Mouse (Mus musculus) small intestine, adult 2 months (tissue): ENCODE measurements around the gene Krt16. TPM values are rescaled to one million over a fixed set of nuclear protein-coding genes. Genes with fewer than 3 reads are reported as not detected.
A peak's percentile ranks its signal among the peaks of the same experiment; 100 is the strongest.

Experiments
- H3K27ac ChIP-seq: fragments of 200-500 bp; 2 replicates; pipeline ENCODE4 v1.5.1; 2012; ENCODE audit warnings: low read depth, low read length, control low read depth, inconsistent platforms; ENCODE audit not compliant: insufficient read depth
- H3K27me3 ChIP-seq: fragments of 200-500 bp; 2 replicates; pipeline ENCODE4 v1.6.1; 2012; ENCODE audit warnings: mild to moderate bottlenecking, moderate library complexity, low read length, inconsistent platforms; ENCODE audit not compliant: control insufficient read depth, insufficient read depth
- H3K36me3 ChIP-seq: fragments of 200-500 bp; 2 replicates; pipeline ENCODE4 v1.6.1; 2012; ENCODE audit warnings: mild to moderate bottlenecking, low read length, control low read depth, inconsistent platforms; ENCODE audit not compliant: control insufficient read depth, insufficient read depth
- H3K4me1 ChIP-seq: fragments of 200-500 bp; 2 replicates; pipeline ENCODE4 v1.6.1; 2012; ENCODE audit warnings: low read length, inconsistent platforms, mixed read lengths; ENCODE audit not compliant: control insufficient read depth, insufficient read depth, insufficient read length
- H3K4me3 ChIP-seq: fragments of 200-500 bp; 2 replicates; pipeline ENCODE4 v1.5.1; 2012; ENCODE audit warnings: low read depth, mild to moderate bottlenecking, control low read depth, inconsistent platforms, low read length, moderate library complexity
- CTCF ChIP-seq: fragments of 200-500 bp; IDR thresholded peaks from 2 replicates; pipeline ENCODE4 v1.5.1; 2012; ENCODE audit warnings: low read depth, mild to moderate bottlenecking, control low read depth, inconsistent platforms, low read length, moderate library complexity, mixed read lengths; ENCODE audit not compliant: insufficient replicate concordance, insufficient read length; ENCODE audit errors: extremely low read depth
- POLR2A ChIP-seq: fragments of 200-500 bp; IDR thresholded peaks from 2 replicates; pipeline ENCODE4 v1.6.1; 2012; ENCODE audit warnings: low read depth, mild to moderate bottlenecking, control low read depth, inconsistent platforms, low read length, moderate library complexity
- WGBS: fragments of 180-500 bp; shearing (Covaris S2); methylation state at CpG from one replicate; pipeline ENCODE4 v1.1.7; 2018; 5-methylcytosine and 5-hydroxymethylcytosine counted together
- polyA plus RNA-seq: library from polyadenylated mRNA; depleted of rRNA; stranded (reverse); fragments of >200 nt; gene quantifications from 2 replicates; pipeline ENCODE4 v1.2.3, GENCODE M21; 2012; rRNA removed

Krt16 gene
- polyA plus RNA-seq, 1 experiment, result not detected

GRCm38 (mm10) chr11:100202906-100203305 is 45.8 kb downstream of the Krt16 start:
- no peak for TF ChIP-seq CTCF
- TF ChIP-seq POLR2A, result no peak
- Histone ChIP-seq H3K4me1 (peaks cover 6% of the 10 kb centered on the region; the same call in 1 of the 2 replicates), H3K36me3 (no peaks in the 10 kb centered on the region), H3K27me3 (no peaks in the 10 kb centered on the region), H3K4me3 (no peak overlapping the region), H3K27ac (no peak overlapping the region)
- 39% methylated on average over 4 of the region's 4 CpGs for WGBS

DNA sequence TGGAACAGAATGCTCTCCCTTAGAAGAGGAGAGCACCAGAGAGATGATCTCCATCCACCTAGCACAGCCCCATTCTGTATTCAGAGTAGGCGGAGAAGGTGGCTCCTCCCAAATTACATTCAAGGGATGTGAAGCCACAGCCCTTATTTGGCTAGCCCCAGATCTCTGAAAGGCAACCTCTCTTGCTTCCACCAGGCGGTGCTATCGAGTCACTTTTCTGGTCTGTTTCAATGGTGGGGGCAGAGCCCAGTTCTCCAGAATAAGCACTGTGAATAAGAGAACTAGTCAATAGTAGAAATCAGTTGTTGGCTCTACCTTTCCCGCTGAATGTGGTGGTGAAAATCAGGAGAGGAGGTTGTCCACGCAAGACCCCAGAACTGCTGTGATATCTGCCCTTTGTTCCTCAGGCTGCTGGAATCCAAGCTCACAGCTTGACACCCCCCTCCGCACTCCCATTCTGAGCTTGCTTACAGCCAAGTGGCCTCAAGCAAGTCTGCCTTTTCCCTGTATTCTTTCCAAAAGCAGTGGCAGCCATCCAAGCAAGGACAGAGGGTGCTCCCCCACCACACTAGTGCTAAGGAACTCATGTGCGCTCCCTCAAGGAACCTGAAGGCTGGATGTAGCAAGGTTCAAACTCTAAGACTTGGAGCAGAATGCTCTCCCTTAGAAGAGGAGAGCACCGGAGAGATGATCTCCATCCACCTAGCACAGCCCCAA is 48.4 kb downstream of the Krt16 start:
- Histone ChIP-seq H3K36me3 (no peaks in the 10 kb centered on the region), H3K27ac (no peak overlapping the region), H3K4me3 (no peak overlapping the region), H3K27me3 (no peaks in the 10 kb centered on the region), H3K4me1 (peaks cover 2% of the 10 kb centered on the region; the same call in 1 of the 2 replicates)
- 46% methylated on average over 8 of the region's 8 CpGs for WGBS
- TF ChIP-seq CTCF, result peak; percentile 53; the same call in 1 of the 2 replicates
- no peak for TF ChIP-seq POLR2A

GRCm38 (mm10) chr11:100198666-100199065 is 50.0 kb downstream of the Krt16 start:
- H3K27me3 ChIP-seq, result no peaks in the 10 kb centered on the region
- no peak overlapping the region for H3K27ac ChIP-seq
- H3K36me3 ChIP-seq, result no peaks in the 10 kb centered on the region
- H3K4me3 ChIP-seq, result no peak overlapping the region
- WGBS, result 48% methylated on average over 4 of the region's 4 CpGs
- 0 out of 2 replicates have a peak, but pooled peaks cover 2% of the 10 kb centered on the region for H3K4me1 ChIP-seq
- no peak for TF ChIP-seq CTCF
- no peak for TF ChIP-seq POLR2A

Other genes with a start within 250 kb of the Krt16 start
- gene Krt33a, start 232.7 kb downstream of the Krt16 start, polyA plus RNA-seq, result not detected in 2 replicates
- not detected in 2 replicates for gene Krt33b, start 219.0 kb downstream of the Krt16 start, polyA plus RNA-seq
- not detected in 2 replicates for gene Krt34, start 207.3 kb downstream of the Krt16 start, polyA plus RNA-seq
- 0.20 TPM in 1 of 2 replicates, not detected in the other for gene Krt31, start 198.4 kb downstream of the Krt16 start, polyA plus RNA-seq
- gene Krt32, start 160.7 kb downstream of the Krt16 start, polyA plus RNA-seq, result not detected in 2 replicates
- not detected in 2 replicates for gene Krt35, start 152.7 kb downstream of the Krt16 start, polyA plus RNA-seq
- not detected in 2 replicates for gene Krt36, start 143.3 kb downstream of the Krt16 start, polyA plus RNA-seq
- gene Krt13, start 127.3 kb downstream of the Krt16 start, polyA plus RNA-seq, result 1.0 TPM in 1 of 2 replicates, not detected in the other
- 0.32 and 1.1 TPM in 2 replicates for gene Krt15, start 113.0 kb downstream of the Krt16 start, polyA plus RNA-seq
- gene Krt19, start 100.2 kb downstream of the Krt16 start, polyA plus RNA-seq, result 1,218 and 2,324 TPM in 2 replicates
- not detected in 2 replicates for gene Krt9, start 55.7 kb downstream of the Krt16 start, polyA plus RNA-seq
- gene Krt14, start 41.4 kb downstream of the Krt16 start, polyA plus RNA-seq, result 0.27 TPM in 1 of 2 replicates, not detected in the other
- gene Krt17, start 12.1 kb upstream of the Krt16 start, polyA plus RNA-seq, result 0.11 and 0.72 TPM in 2 replicates
- 0.09 TPM in 1 of 2 replicates, not detected in the other for gene Krt42, start 21.0 kb upstream of the Krt16 start, polyA plus RNA-seq
- gene Eif1, start 71.0 kb upstream of the Krt16 start, polyA plus RNA-seq, result 49.3 and 102 TPM in 2 replicates
- 0.38 and 336 TPM in 2 replicates for gene Gast, start 85.5 kb upstream of the Krt16 start, polyA plus RNA-seq
- gene Hap1, start 107.2 kb upstream of the Krt16 start, polyA plus RNA-seq, result 2.7 and 4.6 TPM in 2 replicates
- 253 and 689 TPM in 2 replicates for gene Jup, start 148.9 kb upstream of the Krt16 start, polyA plus RNA-seq
- 11.4 and 12.8 TPM in 2 replicates for gene P3h4, start 165.9 kb upstream of the Krt16 start, polyA plus RNA-seq
- gene Fkbp10, start 166.8 kb upstream of the Krt16 start, polyA plus RNA-seq, result 7.2 and 10.0 TPM in 2 replicates
- gene Nt5c3b, start 192.9 kb upstream of the Krt16 start, polyA plus RNA-seq, result 7.9 and 8.4 TPM in 2 replicates
- gene Klhl10, start 193.0 kb upstream of the Krt16 start, polyA plus RNA-seq, result 0.04 TPM in 1 of 2 replicates, not detected in the other
- gene Klhl11, start 223.8 kb upstream of the Krt16 start, polyA plus RNA-seq, result 1.7 TPM in 2 replicates